Mouse (Mus musculus): ENCODE measurements around the gene Tmem248. TPM values are rescaled to one million over a fixed set of nuclear protein-coding genes. Genes with fewer than 3 reads are reported as not detected.

Tmem248 gene
- polyA plus RNA-seq, 1 experiment from 2014 or later: 37.1 TPM

DNA sequence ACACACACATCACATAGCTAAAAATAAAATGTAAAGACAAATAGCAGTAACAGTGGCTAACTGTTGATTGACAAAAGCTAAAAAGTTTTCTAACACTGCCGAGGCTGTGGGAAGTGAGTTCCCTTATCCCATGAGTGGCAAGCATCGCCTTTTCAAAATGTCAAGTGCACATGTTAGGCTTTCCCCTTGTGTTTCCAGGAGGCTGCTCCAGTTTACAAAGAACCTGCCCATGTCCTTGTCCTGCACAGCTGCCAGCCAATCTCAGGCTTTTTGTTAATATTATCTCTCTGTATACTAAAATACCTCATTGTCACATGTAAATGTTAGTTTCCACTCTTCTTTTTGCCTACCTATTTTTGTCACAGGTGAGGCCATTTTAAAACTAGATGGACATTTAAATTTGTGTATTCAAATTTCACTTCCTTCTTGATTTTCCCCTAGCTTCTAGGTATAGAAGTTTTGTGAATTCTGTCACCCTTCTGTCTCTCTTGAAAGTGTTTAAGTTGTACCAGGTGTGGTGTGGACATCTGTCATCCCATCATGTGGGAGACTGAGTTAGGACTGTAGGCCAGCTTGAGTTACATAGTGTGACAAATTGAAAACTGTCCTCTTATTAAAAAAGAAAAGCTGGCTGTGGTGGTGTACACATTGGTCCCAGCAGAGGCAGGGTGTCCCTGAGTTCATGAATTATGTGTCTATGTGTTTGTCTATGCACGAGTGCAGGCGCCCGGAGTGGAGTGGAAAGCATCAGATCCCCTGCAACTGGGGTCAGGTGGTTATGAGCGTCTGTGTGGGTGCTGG, 34.9 kb upstream of the Tmem248 start:
- Histone ChIP-seq H3K27ac (replicated peaks; ENCODE audit: low read depth, low read length) (no peak overlapping the region), H3K4me3 (ENCODE audit: low read depth, low read length) (no peak overlapping the region), H3K27me3 (ENCODE audit: control insufficient read depth, insufficient read depth, low read length) (no peaks in the 10 kb centered on the region), H3K4me1 (ENCODE audit: control insufficient read depth, insufficient read depth, low read length) (no peaks in the 10 kb centered on the region), H3K9ac (replicated peaks; ENCODE audit: low read length) (no peak overlapping the region), H3K9me3 (replicated peaks; ENCODE audit: control insufficient read depth, low read length) (no peaks in the 10 kb centered on the region), H3K4me2 (ENCODE audit: low read depth, low read length) (no peak overlapping the region), H3K36me3 (replicated peaks; ENCODE audit: control insufficient read depth, insufficient read depth, low read depth, low read length) (no peaks in the 10 kb centered on the region)
- DNase-seq (ENCODE audit: low spot score) (no peak), ATAC-seq (replicated peaks; ENCODE audit: insufficient number of reproducible peaks, low FRiP score, low TSS enrichment, low read depth) (no peak)
- 91% methylated on average over 6 of the region's 6 CpGs for WGBS

- H3K4me3 ChIP-seq (ENCODE audit: low read depth, low read length): no peak overlapping the region
- no peaks in the 10 kb centered on the region for H3K27me3 ChIP-seq (ENCODE audit: control insufficient read depth, insufficient read depth, low read length)
- no peak overlapping the region for H3K4me2 ChIP-seq (ENCODE audit: low read depth, low read length)
- 88% methylated on average over 3 of the region's 3 CpGs for WGBS
- no peak for DNase-seq (ENCODE audit: low spot score)
- no peak overlapping the region for H3K27ac ChIP-seq (replicated peaks; ENCODE audit: low read depth, low read length)
- H3K36me3 ChIP-seq (replicated peaks; ENCODE audit: control insufficient read depth, insufficient read depth, low read depth, low read length): no peaks in the 10 kb centered on the region
- H3K9ac ChIP-seq (replicated peaks; ENCODE audit: low read length): no peak overlapping the region
- no peaks in the 10 kb centered on the region for H3K4me1 ChIP-seq (ENCODE audit: control insufficient read depth, insufficient read depth, low read length)
- no peaks in the 10 kb centered on the region for H3K9me3 ChIP-seq (replicated peaks; ENCODE audit: control insufficient read depth, low read length)
- ATAC-seq (replicated peaks; ENCODE audit: insufficient number of reproducible peaks, low FRiP score, low TSS enrichment, low read depth): no peak
Observed at GRCm38 (mm10) chr5:130182541-130182821, 34.4 kb upstream of the Tmem248 start.

- DNase-seq (ENCODE audit: low spot score) (no peak), ATAC-seq (replicated peaks; ENCODE audit: insufficient number of reproducible peaks, low FRiP score, low TSS enrichment, low read depth) (no peak)
- Histone ChIP-seq H3K9me3 (replicated peaks; ENCODE audit: control insufficient read depth, low read length) (no peaks in the 10 kb centered on the region), H3K4me2 (ENCODE audit: low read depth, low read length) (no peak overlapping the region), H3K4me1 (ENCODE audit: control insufficient read depth, insufficient read depth, low read length) (no peaks in the 10 kb centered on the region), H3K4me3 (ENCODE audit: low read depth, low read length) (no peak overlapping the region), H3K27me3 (ENCODE audit: control insufficient read depth, insufficient read depth, low read length) (no peaks in the 10 kb centered on the region), H3K27ac (replicated peaks; ENCODE audit: low read depth, low read length) (no peak overlapping the region), H3K9ac (replicated peaks; ENCODE audit: low read length) (no peak overlapping the region), H3K36me3 (replicated peaks; ENCODE audit: control insufficient read depth, insufficient read depth, low read depth, low read length) (no peaks in the 10 kb centered on the region)
- WGBS: 88% methylated on average over 9 of the region's 9 CpGs
Observed at GRCm38 (mm10) chr5:130184193-130184856, 32.6 kb upstream of the Tmem248 start.

GRCm38 (mm10) chr5:130185312-130185711, 31.6 kb upstream of the Tmem248 start:
- Histone ChIP-seq H3K9ac (replicated peaks; ENCODE audit: low read length) (no peak overlapping the region), H3K27ac (replicated peaks; ENCODE audit: low read depth, low read length) (no peak overlapping the region), H3K4me2 (ENCODE audit: low read depth, low read length) (no peak overlapping the region), H3K4me3 (ENCODE audit: low read depth, low read length) (no peak overlapping the region), H3K27me3 (ENCODE audit: control insufficient read depth, insufficient read depth, low read length) (no peaks in the 10 kb centered on the region), H3K36me3 (replicated peaks; ENCODE audit: control insufficient read depth, insufficient read depth, low read depth, low read length) (no peaks in the 10 kb centered on the region), H3K4me1 (ENCODE audit: control insufficient read depth, insufficient read depth, low read length) (no peaks in the 10 kb centered on the region), H3K9me3 (replicated peaks; ENCODE audit: control insufficient read depth, low read length) (no peaks in the 10 kb centered on the region)
- 90% methylated on average over 6 of the region's 6 CpGs for WGBS
- DNase-seq (ENCODE audit: low spot score) (no peak), ATAC-seq (replicated peaks; ENCODE audit: insufficient number of reproducible peaks, low FRiP score, low TSS enrichment, low read depth) (no peak)

- DNase-seq (ENCODE audit: low spot score): no peak
- Histone ChIP-seq H3K9me3 (replicated peaks; ENCODE audit: control insufficient read depth, low read length) (no peaks in the 10 kb centered on the region), H3K4me2 (ENCODE audit: low read depth, low read length) (no peak overlapping the region), H3K4me3 (ENCODE audit: low read depth, low read length) (no peak overlapping the region), H3K27me3 (ENCODE audit: control insufficient read depth, insufficient read depth, low read length) (no peaks in the 10 kb centered on the region), H3K4me1 (ENCODE audit: control insufficient read depth, insufficient read depth, low read length) (no peaks in the 10 kb centered on the region), H3K27ac (replicated peaks; ENCODE audit: low read depth, low read length) (no peak overlapping the region), H3K9ac (replicated peaks; ENCODE audit: low read length) (no peak overlapping the region), H3K36me3 (replicated peaks; ENCODE audit: control insufficient read depth, insufficient read depth, low read depth, low read length) (no peaks in the 10 kb centered on the region)
- ATAC-seq (replicated peaks; ENCODE audit: insufficient number of reproducible peaks, low FRiP score, low TSS enrichment, low read depth): no peak
- WGBS: 68% methylated on average over 7 of the region's 7 CpGs
Observed at GRCm38 (mm10) chr5:130187383-130187782, 29.5 kb upstream of the Tmem248 start.

DNA sequence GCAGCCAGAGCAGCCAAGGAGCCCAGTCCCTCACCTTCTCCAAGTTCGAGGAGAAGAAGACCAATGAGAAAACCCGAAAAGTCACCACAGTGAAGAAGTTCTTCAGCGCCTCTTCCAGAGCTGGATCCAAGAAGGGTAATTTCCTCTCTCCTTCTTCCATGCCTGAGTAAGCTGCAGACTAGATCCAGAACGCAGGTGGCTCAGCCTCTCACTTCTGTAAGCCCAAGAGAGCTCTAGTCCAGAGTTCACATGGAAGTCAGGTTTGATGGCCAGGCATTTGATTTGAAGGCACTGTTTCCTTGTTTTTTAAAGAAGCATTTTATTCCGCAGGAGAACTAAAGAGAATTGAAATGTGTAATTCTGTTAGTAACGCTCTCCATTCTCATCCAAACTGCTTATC, 26.0 kb upstream of the Tmem248 start:
- Histone ChIP-seq H3K9me3 (replicated peaks; ENCODE audit: control insufficient read depth, low read length) (no peaks in the 10 kb centered on the region), H3K4me3 (ENCODE audit: low read depth, low read length) (no peak overlapping the region), H3K27ac (replicated peaks; ENCODE audit: low read depth, low read length) (no peak overlapping the region), H3K4me1 (ENCODE audit: control insufficient read depth, insufficient read depth, low read length) (no peaks in the 10 kb centered on the region), H3K4me2 (ENCODE audit: low read depth, low read length) (no peak overlapping the region), H3K36me3 (replicated peaks; ENCODE audit: control insufficient read depth, insufficient read depth, low read depth, low read length) (no peaks in the 10 kb centered on the region), H3K27me3 (ENCODE audit: control insufficient read depth, insufficient read depth, low read length) (no peaks in the 10 kb centered on the region), H3K9ac (replicated peaks; ENCODE audit: low read length) (no peak overlapping the region)
- WGBS: 85% methylated on average over 6 of the region's 6 CpGs
- DNase-seq (ENCODE audit: low spot score) (no peak), ATAC-seq (replicated peaks; ENCODE audit: insufficient number of reproducible peaks, low FRiP score, low TSS enrichment, low read depth) (no peak)

GRCm38 (mm10) chr5:130191865-130192264, 25.0 kb upstream of the Tmem248 start:
- Histone ChIP-seq H3K36me3 (replicated peaks; ENCODE audit: control insufficient read depth, insufficient read depth, low read depth, low read length) (no peaks in the 10 kb centered on the region), H3K4me3 (ENCODE audit: low read depth, low read length) (no peak overlapping the region), H3K27ac (replicated peaks; ENCODE audit: low read depth, low read length) (no peak overlapping the region), H3K4me2 (ENCODE audit: low read depth, low read length) (no peak overlapping the region), H3K27me3 (ENCODE audit: control insufficient read depth, insufficient read depth, low read length) (no peaks in the 10 kb centered on the region), H3K4me1 (ENCODE audit: control insufficient read depth, insufficient read depth, low read length) (no peaks in the 10 kb centered on the region), H3K9ac (replicated peaks; ENCODE audit: low read length) (no peak overlapping the region), H3K9me3 (replicated peaks; ENCODE audit: control insufficient read depth, low read length) (no peaks in the 10 kb centered on the region)
- 92% methylated on average over 6 of the region's 6 CpGs for WGBS
- no peak for DNase-seq (ENCODE audit: low spot score)
- ATAC-seq (replicated peaks; ENCODE audit: insufficient number of reproducible peaks, low FRiP score, low TSS enrichment, low read depth): no peak

GRCm38 (mm10) chr5:130192356-130192944, 24.4 kb upstream of the Tmem248 start:
- no peaks in the 10 kb centered on the region for H3K36me3 ChIP-seq (replicated peaks; ENCODE audit: control insufficient read depth, insufficient read depth, low read depth, low read length)

More at GRCm38 (mm10) chr5:130192356-130192944, 24.4 kb upstream of the Tmem248 start:
- 66% methylated on average over 2 of the region's 2 CpGs for WGBS
- H3K4me2 ChIP-seq (ENCODE audit: low read depth, low read length): no peak overlapping the region
- DNase-seq (ENCODE audit: low spot score): no peak
- no peak for ATAC-seq (replicated peaks; ENCODE audit: insufficient number of reproducible peaks, low FRiP score, low TSS enrichment, low read depth)
- no peak overlapping the region for H3K27ac ChIP-seq (replicated peaks; ENCODE audit: low read depth, low read length)
- no peaks in the 10 kb centered on the region for H3K4me1 ChIP-seq (ENCODE audit: control insufficient read depth, insufficient read depth, low read length)
- no peaks in the 10 kb centered on the region for H3K27me3 ChIP-seq (ENCODE audit: control insufficient read depth, insufficient read depth, low read length)
- no peak overlapping the region for H3K9ac ChIP-seq (replicated peaks; ENCODE audit: low read length)
- H3K9me3 ChIP-seq (replicated peaks; ENCODE audit: control insufficient read depth, low read length): no peaks in the 10 kb centered on the region
- no peak overlapping the region for H3K4me3 ChIP-seq (ENCODE audit: low read depth, low read length)

Measured in embryonic facial prominence, embryonic 11.5 days (tissue).